Mouse (Mus musculus) kidney, embryonic 16.5 days (tissue): Measurements from ENCODE around the gene Il1rl1. TPM values are rescaled to one million over a fixed set of nuclear protein-coding genes. Genes with fewer than 3 reads are reported as not detected.

Experiments
- polyA plus RNA-seq: library from polyadenylated mRNA; unstranded; fragments of >200 nt; fragmentation: Nextera tagmentation; extraction: Ambion mirVana; gene quantifications from 2 replicates; pipeline ENCODE4 v1.2.1, GENCODE M21; 2015

The Il1rl1 gene
- polyA plus RNA-seq, 1 experiment from 2014 or later = 0.21 TPM

Other genes starting within 250 kb of the Il1rl1 start
- gene Il1r1, start 204.5 kb upstream of the Il1rl1 start, polyA plus RNA-seq = 5.1 and 5.3 TPM in 2 replicates
- gene Il1rl2, start 105.0 kb upstream of the Il1rl1 start, polyA plus RNA-seq = 10.4 and 10.5 TPM in 2 replicates
- gene Il18r1, start 36.0 kb downstream of the Il1rl1 start, polyA plus RNA-seq = 0.31 and 0.45 TPM in 2 replicates
- 0.14 and 0.20 TPM in 2 replicates for gene Il18rap, start 85.8 kb downstream of the Il1rl1 start, polyA plus RNA-seq
- 0.40 and 0.49 TPM in 2 replicates for gene Slc9a4, start 150.5 kb downstream of the Il1rl1 start, polyA plus RNA-seq